Mouse (Mus musculus) layer of hippocampus, postnatal 25 days (tissue): Measurements from ENCODE around the gene Shc1. TPM values are rescaled to one million over a fixed set of nuclear protein-coding genes. Genes with fewer than 3 reads are reported as not detected.
A peak's percentile ranks its signal among the peaks of the same experiment; 100 is the strongest.

Experiments
- DNase-seq, 2 experiments: peaks; one replicate each; pipeline ENCODE4 v3.0.0; 2022; ENCODE audit warnings: mixed read lengths in 2 of 2, low spot score in 1 of 2; ENCODE audit errors: extremely low spot score in 1 of 2
- total RNA-seq, 2 experiments: library from RNA; stranded (reverse); gene quantifications; 2 replicates each; pipeline ENCODE4 v1.2.3; 2021

Gene Shc1
- total RNA-seq, 2 experiments from 2014 or later, result 11.9 to 13.5 TPM

GRCm38 (mm10) chr3:89436176-89437113, 18.2 kb downstream of the Shc1 start, which contains the start of gene Pbxip1:
TSS of gene Pbxip1 (plus strand) at chr3:89436706.
- no peak for DNase-seq

- DNase-seq, result no peak
Measured at GRCm38 (mm10) chr3:89437269-89437668, 19.0 kb downstream of the Shc1 start.

GRCm38 (mm10) chr3:89440691-89441090, 22.4 kb downstream of the Shc1 start:
- no peak for DNase-seq

- no peak for DNase-seq
Measured at GRCm38 (mm10) chr3:89448720-89449537, 30.7 kb downstream of the Shc1 start.

GRCm38 (mm10) chr3:89449541-89449940, 31.3 kb downstream of the Shc1 start:
- DNase-seq, result peak; percentile 74 to 85

- no peak for DNase-seq
Measured at GRCm38 (mm10) chr3:89451916-89452315, 33.7 kb downstream of the Shc1 start.

- no peak for DNase-seq
Measured at GRCm38 (mm10) chr3:89454401-89455177, 36.3 kb downstream of the Shc1 start, which contains the start of gene Pmvk. TSS of gene Pmvk (plus strand) at chr3:89454541.

- DNase-seq, result no peak
Measured at GRCm38 (mm10) chr3:89455786-89456285, 37.6 kb downstream of the Shc1 start.

- DNase-seq, result peak; percentile 56 to 82
Measured at GRCm38 (mm10) chr3:89456726-89457665, 38.8 kb downstream of the Shc1 start.

GRCm38 (mm10) chr3:89458372-89458964, 40.2 kb downstream of the Shc1 start:
- DNase-seq, result no peak

- peak; percentile 84 to 89 for DNase-seq
Measured at GRCm38 (mm10) chr3:89458965-89459807, 40.9 kb downstream of the Shc1 start.

- no peak for DNase-seq
Measured at GRCm38 (mm10) chr3:89468268-89468667, 50.0 kb downstream of the Shc1 start.

GRCm38 (mm10) chr3:89472280-89472679, 54.0 kb downstream of the Shc1 start:
- DNase-seq, result no peak

- no peak for DNase-seq
Measured at GRCm38 (mm10) chr3:89473838-89474237, 55.6 kb downstream of the Shc1 start.

GRCm38 (mm10) chr3:89479055-89479454, 60.8 kb downstream of the Shc1 start:
- no peak for DNase-seq
